Mouse (Mus musculus) megakaryocyte, embryonic 14.5 days (primary cell): ENCODE data around the gene Rab20.

Experiments used
- FLI1 ChIP-seq: IDR thresholded peaks from 2 replicates; pipeline ENCODE4 v1.6.1; 2012; ENCODE audit warnings: low read length, inconsistent platforms, mixed read lengths
- GATA1 ChIP-seq: IDR thresholded peaks from 3 replicates; pipeline ENCODE4 v1.6.1; 2012; ENCODE audit warnings: mixed read lengths, low read length, inconsistent platforms, borderline replicate concordance

DNA sequence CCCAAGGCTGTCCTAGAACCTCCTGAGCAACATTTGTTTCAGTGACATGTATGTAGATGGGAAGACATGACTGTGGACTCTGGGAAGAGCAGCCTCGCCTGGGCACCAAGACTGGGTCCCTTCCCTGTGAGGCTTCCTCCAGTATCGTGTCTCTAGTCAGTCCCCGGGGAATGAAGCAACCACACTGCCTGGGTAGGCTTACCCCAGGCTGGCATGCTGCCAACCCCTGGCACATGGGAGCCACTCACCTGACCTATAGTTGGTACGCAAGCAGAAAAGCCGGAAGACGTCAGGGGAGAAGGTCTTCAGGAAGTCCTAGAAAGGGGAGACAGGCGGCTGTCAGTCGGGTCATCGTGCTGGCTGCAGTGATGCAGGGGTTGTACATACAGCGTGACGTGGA is 40.2 kb upstream of the Rab20 start:
- TF ChIP-seq GATA1: no peak
- no peak for TF ChIP-seq FLI1
